Mouse (Mus musculus) hindbrain, embryonic 13.5 days (tissue): ENCODE results near the gene Abca7. TPM values are rescaled to one million over a fixed set of nuclear protein-coding genes. Genes with fewer than 3 reads are reported as not detected.
A peak's percentile ranks its signal among the peaks of the same experiment; 100 is the strongest.
"Not testable (repeated sequence)": the region's sequence is repeated elsewhere in the genome, so short reads cannot be mapped to it uniquely, and the experiment has no call there.

Experiments
- ATAC-seq: fragments of 200-750 bp; cut with Nextera tagmentation; 2 replicates; pipeline ENCODE4 v1.8.0; 2017; ENCODE audit warnings: moderate TSS enrichment; ENCODE audit not compliant: low FRiP score
- H3K27ac ChIP-seq: fragments of 300-500 bp; sonication (generic); 2 replicates; pipeline ENCODE4 v1.5.1; 2015; ENCODE audit warnings: inconsistent platforms, mild to moderate bottlenecking, moderate library complexity
- H3K27me3 ChIP-seq: fragments of 300-500 bp; sonication (generic); 2 replicates; pipeline ENCODE4 v1.6.1; 2015; ENCODE audit warnings: mild to moderate bottlenecking, inconsistent platforms
- H3K36me3 ChIP-seq: fragments of 300-500 bp; sonication (generic); 2 replicates; pipeline ENCODE4 v1.6.1; 2015; ENCODE audit warnings: mild to moderate bottlenecking, inconsistent platforms
- H3K4me1 ChIP-seq: fragments of 300-500 bp; sonication (generic); replicated peaks from 2 replicates; pipeline ENCODE4 v1.6.1; 2015; ENCODE audit warnings: inconsistent platforms
- H3K4me2 ChIP-seq: fragments of 300-500 bp; sonication (generic); 2 replicates; pipeline ENCODE4 v1.6.1; 2015; ENCODE audit warnings: inconsistent platforms, mild to moderate bottlenecking, moderate library complexity
- H3K4me3 ChIP-seq: fragments of 300-500 bp; sonication (generic); 2 replicates; pipeline ENCODE4 v1.5.1; 2015; ENCODE audit warnings: mild to moderate bottlenecking, inconsistent platforms
- H3K9ac ChIP-seq: fragments of 300-500 bp; sonication (generic); 2 replicates; pipeline ENCODE4 v1.6.1; 2015; ENCODE audit warnings: mild to moderate bottlenecking, inconsistent platforms
- H3K9me3 ChIP-seq: fragments of 300-500 bp; sonication (generic); 2 replicates; pipeline ENCODE4 v1.6.1; 2016; ENCODE audit warnings: inconsistent platforms
- WGBS: fragments of 180-500 bp; shearing (Covaris S2); methylation state at CpG from one replicate; pipeline ENCODE4 v1.1.7; 2015; 5-methylcytosine and 5-hydroxymethylcytosine counted together
- polyA plus RNA-seq: library from polyadenylated mRNA; unstranded; fragments of >200 nt; fragmentation: Nextera tagmentation; extraction: Ambion mirVana; gene quantifications from 2 replicates; pipeline ENCODE4 v1.2.1, GENCODE M21; 2015

Abca7 gene
- polyA plus RNA-seq, 1 experiment from 2014 or later, result 6.1 TPM

DNA sequence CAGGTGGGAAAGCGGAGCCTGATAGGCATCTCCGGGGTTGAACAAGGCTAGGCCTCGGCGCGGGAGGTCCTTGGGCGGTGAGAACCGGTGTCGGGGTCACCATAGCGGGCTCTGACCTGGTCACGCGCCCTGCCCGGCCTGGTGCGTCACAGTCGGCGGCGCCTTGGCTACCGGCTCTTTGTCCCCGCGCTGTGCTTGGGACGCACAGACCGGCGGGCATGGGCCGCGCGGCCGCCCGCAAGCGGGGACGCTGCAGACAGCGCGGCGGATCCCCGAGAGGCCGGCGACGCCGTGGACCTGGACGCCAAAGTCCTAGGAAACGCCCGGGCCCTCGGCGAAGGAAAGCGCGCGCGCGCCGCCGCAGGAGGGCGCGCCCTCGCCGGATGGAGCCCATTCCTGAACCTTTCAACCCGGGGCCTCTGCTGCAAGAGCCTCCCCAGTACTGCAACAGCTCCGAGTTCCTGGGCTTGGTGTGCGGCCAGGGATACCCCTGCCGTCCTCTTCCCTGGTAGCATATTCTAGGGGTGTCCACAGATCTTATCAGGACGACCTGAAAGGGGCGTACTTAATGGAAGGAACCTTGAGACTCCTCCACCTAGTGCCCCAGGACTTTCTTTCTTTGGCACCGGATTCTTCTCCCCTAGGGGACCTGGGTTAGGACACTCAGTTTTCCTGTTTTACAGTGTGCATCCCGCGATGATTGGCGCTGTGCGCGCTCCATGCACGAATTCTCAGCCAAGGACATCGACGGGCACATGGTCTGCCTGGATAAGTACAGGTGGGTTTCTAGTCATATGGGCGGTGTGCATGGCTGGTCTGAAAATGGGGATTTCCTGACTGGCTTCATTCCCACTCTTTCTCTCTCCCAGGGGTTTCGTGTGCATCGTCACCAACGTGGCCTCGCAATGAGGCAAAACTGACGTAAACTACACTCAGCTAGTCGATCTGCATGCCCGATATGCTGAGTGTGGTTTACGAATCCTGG is 57.8 kb downstream of the Abca7 start:
- Histone ChIP-seq H3K27me3 (0 out of 2 replicates have a peak, but pooled peaks cover 5% of the 10 kb centered on the region), H3K9me3 (no peaks in the 10 kb centered on the region), H3K9ac (peak overlapping the region; percentile 97), H3K4me2 (peak overlapping the region; percentile 80), H3K4me1 (peaks cover 28% of the 10 kb centered on the region), H3K4me3 (peak overlapping the region; percentile 87), H3K27ac (peak overlapping the region; percentile 98), H3K36me3 (peaks cover 35% of the 10 kb centered on the region)
- WGBS, result 1% methylated on average over 77 of the region's 77 CpGs
- peak; percentile 62 for ATAC-seq

DNA sequence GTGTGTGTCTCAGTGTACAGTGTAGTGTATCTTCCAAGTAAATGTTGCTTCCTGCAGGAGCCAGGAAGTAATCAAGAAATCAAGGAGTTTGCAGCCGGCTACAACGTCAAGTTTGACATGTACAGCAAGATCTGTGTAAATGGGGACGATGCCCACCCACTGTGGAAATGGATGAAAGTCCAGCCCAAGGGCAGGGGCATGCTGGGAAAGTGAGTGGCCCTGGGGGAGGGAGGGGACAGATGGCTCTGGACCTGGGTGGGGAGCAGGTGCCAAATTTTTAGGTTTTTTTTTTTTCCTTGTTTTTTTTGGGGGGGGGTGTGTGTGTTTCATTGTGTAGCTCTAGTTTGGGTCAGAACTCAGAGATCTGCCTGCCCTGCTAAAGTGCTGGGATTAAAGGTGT is 58.6 kb downstream of the Abca7 start:
- peaks cover 43% of the 10 kb centered on the region for H3K36me3 ChIP-seq
- peak overlapping the region; percentile 87 for H3K4me3 ChIP-seq
- not testable (repeated sequence) for ATAC-seq, H3K27me3 ChIP-seq, H3K9me3 ChIP-seq
- peak overlapping the region; percentile 98 for H3K27ac ChIP-seq
- peaks cover 28% of the 10 kb centered on the region for H3K4me1 ChIP-seq
- peak overlapping the region; percentile 97 for H3K9ac ChIP-seq
- 21% methylated on average over 3 of the region's 3 CpGs for WGBS
- peak overlapping the region; percentile 80 for H3K4me2 ChIP-seq

DNA sequence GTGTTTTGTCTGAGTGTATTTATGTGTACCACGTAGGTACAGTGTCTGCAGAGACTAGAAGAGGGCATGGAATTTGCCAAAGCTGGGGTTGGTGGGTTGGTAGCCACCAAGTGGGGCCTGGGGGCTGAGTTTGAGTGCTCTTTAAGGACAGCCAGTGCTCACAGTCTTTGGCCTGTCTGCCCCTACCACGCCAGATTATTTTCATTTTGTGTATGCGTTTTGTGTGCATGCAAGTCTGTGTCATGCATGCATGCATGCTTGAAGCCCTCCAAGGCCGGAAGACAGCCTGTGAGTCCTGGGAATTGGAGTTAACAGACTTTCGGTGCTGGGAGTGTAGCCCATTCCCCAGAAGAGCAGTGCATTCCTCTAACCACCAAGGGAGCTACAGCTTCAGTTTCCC is 59.1 kb downstream of the Abca7 start:
- H3K36me3 ChIP-seq, result peaks cover 47% of the 10 kb centered on the region
- no peak for ATAC-seq
- H3K4me3 ChIP-seq, result peak overlapping the region; percentile 87
- no peak overlapping the region; the same call in 1 of the 2 replicates for H3K27ac ChIP-seq
- H3K4me1 ChIP-seq, result peaks cover 28% of the 10 kb centered on the region
- H3K4me2 ChIP-seq, result peak overlapping the region; percentile 80
- H3K9ac ChIP-seq, result peak overlapping the region; percentile 97
- H3K27me3 ChIP-seq, result 0 out of 2 replicates have a peak, but pooled peaks cover 1% of the 10 kb centered on the region
- no peaks in the 10 kb centered on the region for H3K9me3 ChIP-seq
- whole genome bisulfite sequencing, result 76% methylated on average over 5 of the region's 5 CpGs

DNA sequence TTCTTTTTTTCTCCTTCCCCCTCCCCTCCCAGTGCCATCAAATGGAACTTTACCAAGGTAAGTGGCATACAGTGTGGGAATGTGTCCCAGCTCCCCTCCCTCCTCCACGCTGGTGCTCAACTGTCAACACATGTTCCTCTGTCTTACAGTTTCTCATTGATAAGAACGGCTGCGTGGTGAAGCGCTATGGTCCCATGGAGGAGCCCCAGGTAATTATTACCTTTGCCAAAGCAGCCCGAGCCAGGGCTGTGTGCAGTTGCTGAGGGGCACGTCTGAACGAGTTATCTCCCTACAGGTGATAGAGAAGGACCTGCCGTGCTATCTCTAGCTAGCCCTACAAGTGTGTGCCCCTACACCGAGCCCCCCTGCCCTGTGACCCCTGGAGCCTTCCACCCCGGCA is 59.6 kb downstream of the Abca7 start:
- Histone ChIP-seq H3K9ac (peak overlapping the region; percentile 97; the same call in 1 of the 2 replicates), H3K4me1 (peaks cover 28% of the 10 kb centered on the region), H3K27me3 (no peaks in the 10 kb centered on the region), H3K36me3 (peaks cover 53% of the 10 kb centered on the region), H3K4me3 (no peak overlapping the region), H3K4me2 (no peak overlapping the region), H3K9me3 (no peaks in the 10 kb centered on the region), H3K27ac (no peak overlapping the region; the same call in 1 of the 2 replicates)
- 86% methylated on average over 10 of the region's 10 CpGs for WGBS
- no peak for ATAC-seq

DNA sequence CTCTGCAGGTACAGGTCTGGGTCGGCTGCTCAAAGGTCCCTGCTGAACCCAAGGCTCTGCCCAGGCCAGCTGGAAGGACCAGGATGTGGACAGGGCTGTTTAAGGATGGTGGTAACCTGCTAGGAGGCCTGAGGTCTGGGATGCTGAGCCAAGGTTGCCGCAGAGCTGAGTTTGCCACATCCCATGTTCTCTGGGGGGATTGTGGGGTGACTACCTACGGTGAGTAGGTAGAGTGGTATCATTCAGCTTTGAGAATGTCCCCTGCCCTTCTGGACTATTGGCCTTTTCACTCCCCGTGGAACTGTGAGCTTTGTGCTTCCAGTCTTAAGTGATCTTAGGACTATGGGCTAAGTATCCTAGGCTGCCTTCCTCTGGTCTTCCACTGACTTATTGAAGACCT is 60.2 kb downstream of the Abca7 start:
- WGBS, result 97% methylated on average over 4 of the region's 4 CpGs
- Histone ChIP-seq H3K36me3 (peaks cover 59% of the 10 kb centered on the region), H3K4me2 (no peak overlapping the region), H3K27me3 (no peaks in the 10 kb centered on the region), H3K9ac (no peak overlapping the region), H3K4me3 (no peak overlapping the region), H3K27ac (no peak overlapping the region), H3K4me1 (peaks cover 28% of the 10 kb centered on the region), H3K9me3 (no peaks in the 10 kb centered on the region)
- no peak for ATAC-seq

DNA sequence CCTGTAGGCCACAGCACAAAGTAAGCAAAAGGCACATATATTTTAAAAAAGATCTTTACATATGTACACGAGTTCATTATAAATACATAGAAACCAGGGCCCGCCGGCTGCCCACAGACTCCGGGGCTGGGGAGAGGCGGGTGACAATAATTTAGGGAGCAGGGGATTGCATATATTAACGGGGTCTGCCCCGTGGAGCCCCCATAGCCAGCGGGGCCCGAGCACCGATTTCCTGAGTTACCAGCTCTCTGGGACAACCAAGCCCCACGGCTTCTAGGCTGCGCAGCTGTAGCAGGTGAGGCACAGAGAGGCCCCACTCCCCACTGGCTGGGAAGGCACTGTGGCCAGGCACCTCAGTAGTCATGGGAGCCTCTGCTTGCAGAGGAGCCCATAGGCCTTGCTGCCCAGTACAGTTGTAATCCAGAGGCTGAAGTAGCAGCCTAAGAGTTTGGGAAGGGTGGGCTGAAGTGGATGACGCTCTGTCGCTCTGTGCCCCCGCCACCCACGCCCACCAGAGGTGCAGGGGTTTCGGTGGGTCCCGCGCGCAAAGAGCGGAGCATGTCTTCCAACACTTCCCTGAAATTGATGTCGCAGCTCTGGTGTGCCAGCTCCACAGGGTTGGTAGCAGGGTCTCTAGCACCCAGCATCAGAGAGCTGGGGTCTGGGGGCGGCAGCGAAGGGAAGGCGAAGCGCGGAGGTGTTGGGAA is 60.8 kb downstream of the Abca7 start:
- Histone ChIP-seq H3K4me3 (no peak overlapping the region), H3K27ac (no peak overlapping the region), H3K9ac (peak overlapping the region; percentile 35), H3K27me3 (no peaks in the 10 kb centered on the region), H3K36me3 (peaks cover 65% of the 10 kb centered on the region), H3K4me2 (no peak overlapping the region), H3K4me1 (peaks cover 28% of the 10 kb centered on the region), H3K9me3 (no peaks in the 10 kb centered on the region)
- ATAC-seq, result no peak
- WGBS, result 92% methylated on average over 27 of the region's 27 CpGs

DNA sequence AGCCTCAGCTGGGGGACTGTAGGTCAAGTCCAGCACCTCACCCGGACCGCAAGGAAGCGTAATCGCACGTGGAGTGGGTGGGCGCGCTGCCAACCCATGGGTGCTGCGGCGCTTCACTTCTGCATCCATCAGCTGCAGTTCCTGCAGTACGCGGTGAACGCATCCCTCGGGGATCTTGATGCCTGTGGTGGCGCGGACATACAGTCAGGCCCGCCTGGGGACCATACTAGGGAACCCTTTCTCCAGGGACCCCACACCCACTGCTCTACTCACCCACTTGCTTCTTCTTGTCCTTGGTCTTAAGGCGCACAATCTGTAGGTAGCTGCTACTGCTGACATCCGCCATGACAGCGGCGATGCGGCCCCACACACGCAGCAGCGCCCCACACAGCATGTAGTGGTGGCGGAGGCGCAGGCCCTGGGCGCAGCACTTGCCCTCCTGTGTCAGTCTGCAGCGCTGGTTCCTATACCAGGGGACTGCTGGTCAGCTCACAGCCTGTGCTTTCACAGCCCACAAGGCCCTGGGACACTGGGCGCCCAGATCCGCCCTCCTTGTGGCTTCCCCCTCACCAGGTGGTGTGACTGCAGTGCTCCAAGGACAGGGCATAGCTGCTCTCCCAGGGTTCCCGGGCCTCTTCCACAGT is 61.5 kb downstream of the Abca7 start:
- Histone ChIP-seq H3K9me3 (no peaks in the 10 kb centered on the region), H3K4me3 (no peak overlapping the region), H3K27me3 (no peaks in the 10 kb centered on the region), H3K27ac (no peak overlapping the region), H3K4me2 (no peak overlapping the region), H3K9ac (peak overlapping the region; percentile 43), H3K36me3 (peaks cover 72% of the 10 kb centered on the region), H3K4me1 (peaks cover 27% of the 10 kb centered on the region)
- 82% methylated on average over 30 of the region's 30 CpGs for WGBS
- no peak for ATAC-seq

DNA sequence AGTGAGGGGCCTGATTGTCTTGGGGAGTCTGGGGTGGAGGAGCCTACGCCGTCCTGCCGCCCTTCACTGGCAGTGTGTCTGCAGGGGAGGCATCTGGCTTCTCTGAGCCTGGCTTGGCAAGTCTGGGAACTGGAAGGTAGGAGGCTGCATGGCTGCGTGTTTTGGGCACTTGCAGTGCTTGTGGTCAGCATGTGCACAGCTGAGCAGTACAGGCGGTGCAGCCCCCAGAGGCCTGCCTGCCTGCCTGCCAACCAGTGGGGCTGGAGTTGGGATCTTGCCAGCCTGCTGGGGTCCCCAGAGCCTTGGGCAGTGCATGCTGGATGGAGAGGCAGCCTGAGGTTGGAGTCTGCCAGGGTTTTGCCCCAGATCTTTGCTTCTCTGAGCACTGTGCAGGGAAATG is 66.8 kb downstream of the Abca7 start:
- Histone ChIP-seq H3K4me3 (no peak overlapping the region), H3K27me3 (no peaks in the 10 kb centered on the region), H3K4me1 (peaks cover 12% of the 10 kb centered on the region), H3K4me2 (no peak overlapping the region), H3K27ac (peak overlapping the region; percentile 71), H3K36me3 (peaks cover 83% of the 10 kb centered on the region), H3K9me3 (no peaks in the 10 kb centered on the region), H3K9ac (peak overlapping the region; percentile 44)
- ATAC-seq, result peak; percentile 67
- WGBS, result 81% methylated on average over 5 of the region's 5 CpGs

DNA sequence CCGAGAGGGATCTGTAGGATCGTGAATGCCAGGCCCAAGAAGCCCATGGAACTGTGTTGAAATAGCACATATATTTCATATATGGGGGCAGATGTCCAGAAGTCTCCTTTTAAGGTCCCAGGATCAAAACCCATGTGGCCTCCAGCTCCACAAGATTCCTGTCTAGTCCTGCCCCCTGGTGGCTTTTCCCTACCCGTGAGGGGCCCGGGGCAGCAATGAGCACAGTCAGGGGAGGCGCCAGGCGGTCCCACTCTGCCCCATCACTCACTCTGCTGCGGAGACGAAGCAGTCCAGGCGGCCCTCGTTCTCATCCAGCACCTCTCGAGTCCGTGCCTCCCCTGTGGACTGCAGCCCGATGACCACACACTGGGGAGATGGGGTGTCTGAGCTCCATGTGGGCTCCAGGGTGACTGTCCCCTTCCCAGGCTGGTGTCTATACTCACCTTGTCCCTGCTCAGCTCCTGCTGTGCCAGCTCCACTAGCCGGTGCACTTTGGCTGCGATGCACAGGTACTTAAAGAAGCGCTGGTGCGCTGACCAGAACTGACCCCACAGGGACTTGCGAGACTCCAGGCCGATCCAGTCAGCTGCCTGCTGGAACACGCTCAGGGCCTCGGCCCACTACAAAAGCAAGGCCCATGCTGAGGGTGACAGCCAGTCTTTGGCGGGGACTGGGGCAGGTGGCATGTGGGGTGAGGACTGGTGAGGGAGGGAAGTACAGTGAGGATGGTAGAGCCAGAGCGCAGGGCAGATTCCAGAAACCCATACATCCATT is 67.8 kb downstream of the Abca7 start:
- Histone ChIP-seq H3K4me1 (peaks cover 12% of the 10 kb centered on the region), H3K9me3 (no peaks in the 10 kb centered on the region), H3K27ac (peak overlapping the region; percentile 71), H3K4me2 (no peak overlapping the region), H3K9ac (peak overlapping the region; percentile 44; the same call in 1 of the 2 replicates), H3K27me3 (no peaks in the 10 kb centered on the region), H3K4me3 (no peak overlapping the region), H3K36me3 (peaks cover 73% of the 10 kb centered on the region)
- 78% methylated on average over 23 of the region's 23 CpGs for WGBS
- no peak for ATAC-seq
